ENCODE assay signal across 8 mouse cellular contexts in genomic region chr4:124699791-124700190, GRCm38 (mm10). TPM values are rescaled to one million over a fixed set of nuclear protein-coding genes. Genes with fewer than 3 reads are reported as not detected.
DNase-seq lines count a peak whose midpoint lies in the region; ATAC-seq and TF ChIP-seq lines count a peak whose summit lies in the region.

No protein-coding gene starts in this region.

- peaks cover 38% of the 10 kb centered on the region for H3K79me3 ChIP-seq in C2C12 (ENCODE audit: low read depth)

- H3K79me2 ChIP-seq in C2C12 (ENCODE audit: control insufficient read depth, insufficient read depth): peaks cover 43% of the 10 kb centered on the region

- DNase-seq in embryo, embryonic 9.5 days (ENCODE audit: extremely low spot score): peak; percentile 33
- DNase-seq in embryo, embryonic 10.5 days (ENCODE audit: low spot score): no peak
- DNase-seq in gastrocnemius, postnatal 10 days: peak; percentile 13
- no peak for DNase-seq in cerebellum, postnatal 25 days
- no peak for DNase-seq in layer of hippocampus, adult 11-12 months (ENCODE audit: low spot score)
- no peak for DNase-seq in right cerebral cortex, postnatal 36 days (ENCODE audit: low spot score in 2 of 2)

- peaks cover 77% of the 10 kb centered on the region for H3K4me1 ChIP-seq in liver, embryonic 12.5 days

- peak overlapping the region; percentile 100 for H3K4me2 ChIP-seq in liver, embryonic 12.5 days

- H3K4me3 ChIP-seq in C2C12 (ENCODE audit: insufficient read depth, poor library complexity, severe bottlenecking): peak overlapping the region; percentile 84
- H3K4me3 ChIP-seq in liver, embryonic 12.5 days: peak overlapping the region; percentile 81

- peak overlapping the region; percentile 65 for H3ac ChIP-seq in C2C12 (ENCODE audit: control insufficient read depth, insufficient read length, low read depth)

- peak overlapping the region; percentile 82 for H3K27ac ChIP-seq in liver, embryonic 12.5 days

- H3K36me3 ChIP-seq in C2C12 (ENCODE audit: control insufficient read depth, insufficient read depth): peaks cover 12% of the 10 kb centered on the region
- no peaks in the 10 kb centered on the region for H3K36me3 ChIP-seq in liver, embryonic 12.5 days

- WGBS in liver, embryonic 12.5 days (ENCODE audit: insufficient replicate concordance): 31% methylated on average over 6 of the region's 6 CpGs

- no peak for ATAC-seq in liver, embryonic 12.5 days

- TF ChIP-seq CTCF in C2C12 (IDR thresholded peaks at IDR 0.05; ENCODE audit: control insufficient read depth, insufficient read depth, insufficient read length): no peak

- no peaks in the 10 kb centered on the region for H3K27me3 ChIP-seq in C2C12 (ENCODE audit: control insufficient read depth, insufficient read depth, insufficient read length)
- H3K27me3 ChIP-seq in liver, embryonic 12.5 days (replicated peaks): peaks cover 6% of the 10 kb centered on the region

- H3K9me3 ChIP-seq in liver, embryonic 12.5 days (replicated peaks): no peaks in the 10 kb centered on the region

- no peak overlapping the region; the same call in 1 of the 2 replicates for H3K9ac ChIP-seq in liver, embryonic 12.5 days

TF ChIP-seq in C2C12, 6 proteins besides CTCF, POLR2A, EP300 and RAD21:
- TF ChIP-seq FOSL1 (IDR thresholded peaks at IDR 0.05; ENCODE audit: insufficient read depth, low read length, poor library complexity, severe bottlenecking): no peak
- no peak for TF ChIP-seq MAX (IDR thresholded peaks at IDR 0.05)
- no peak for TF ChIP-seq USF1 (IDR thresholded peaks at IDR 0.05; ENCODE audit: low read depth)
- TF ChIP-seq MYOG (IDR thresholded peaks at IDR 0.05; ENCODE audit: control insufficient read depth, extremely low read depth, insufficient read length): no peak
- no peak for TF ChIP-seq CEBPB (IDR thresholded peaks at IDR 0.05; ENCODE audit: low read depth)
- no peak for TF ChIP-seq MYOD1 (IDR thresholded peaks at IDR 0.05; ENCODE audit: control insufficient read depth, insufficient read length, low read depth)

RNA-seq across cellular contexts. Expression of gene Fhl3, which starts 0.7 kb away (rescaled TPM):
- 206 TPM for polyA plus RNA-seq in C2C12 (2012; fragmentation: generic; extraction: Trizol)
- 10 to 100 TPM; 61.2 to 65.0 TPM for total RNA-seq in gastrocnemius, postnatal 10 days (2021)
- polyA plus RNA-seq in liver, embryonic 12.5 days (2016; fragmentation: Nextera tagmentation; extraction: Ambion mirVana): 3.5 and 3.7 TPM in 2 replicates

RNA-seq across cellular contexts. Expression of gene Utp11, which starts 6.4 kb away (rescaled TPM):
- polyA plus RNA-seq in C2C12 (2012; fragmentation: generic; extraction: Trizol): 29.7 TPM
- 10 to 100 TPM; 21.7 to 25.4 TPM for total RNA-seq in gastrocnemius, postnatal 10 days (2021)
- polyA plus RNA-seq in liver, embryonic 12.5 days (2016; fragmentation: Nextera tagmentation; extraction: Ambion mirVana): 51.4 and 51.5 TPM in 2 replicates

RNA-seq across cellular contexts. Expression of gene Sf3a3, which starts 14.8 kb away (rescaled TPM):
- 71.6 TPM for polyA plus RNA-seq in C2C12 (2012; fragmentation: generic; extraction: Trizol)
- 10 to 100 TPM; 24.2 to 25.2 TPM for total RNA-seq in gastrocnemius, postnatal 10 days (2021)
- polyA plus RNA-seq in liver, embryonic 12.5 days (2016; fragmentation: Nextera tagmentation; extraction: Ambion mirVana): 116 and 121 TPM in 2 replicates

RNA-seq across cellular contexts. Expression of gene Inpp5b, which starts 41.9 kb away (rescaled TPM):
- 13.8 TPM for polyA plus RNA-seq in C2C12 (2012; fragmentation: generic; extraction: Trizol)
- 10 to 100 TPM in 1 of 2 experiments, 1 to 10 TPM in 1; 9.0 to 14.5 TPM for total RNA-seq in gastrocnemius, postnatal 10 days (2021)
- 49.7 and 50.3 TPM in 2 replicates for polyA plus RNA-seq in liver, embryonic 12.5 days (2016; fragmentation: Nextera tagmentation; extraction: Ambion mirVana)

RNA-seq across cellular contexts. Expression of gene Pou3f1, which starts 43.2 kb away (rescaled TPM):
- polyA plus RNA-seq in C2C12 (2012; fragmentation: generic; extraction: Trizol): 0.01 TPM
- total RNA-seq in gastrocnemius, postnatal 10 days (2021): 1 to 10 TPM; 2.8 to 2.9 TPM
- 0.02 and 0.22 TPM in 2 replicates for polyA plus RNA-seq in liver, embryonic 12.5 days (2016; fragmentation: Nextera tagmentation; extraction: Ambion mirVana)

Comparison
In these comparisons a context has a peak if more than half of its experiments do, and no peak if none do; other contexts are left out.
1. DNase-seq: peak in embryo, embryonic 9.5 days (single experiment) and gastrocnemius, postnatal 10 days (single experiment); none in embryo, embryonic 10.5 days (single experiment), cerebellum, postnatal 25 days (0 of 2), layer of hippocampus, adult 11-12 months (single experiment) and right cerebral cortex, postnatal 36 days (0 of 2).
2. RNA of gene Fhl3, which starts 0.7 kb away (polyA plus RNA-seq): 206 TPM in C2C12 (single experiment); 3.5 to 3.7 TPM in liver, embryonic 12.5 days; every median in the first group is over 10 times any median in the second.